Mouse (Mus musculus) erythroblast, adult 5-6 weeks (primary cell): ENCODE data around the gene Abcc10. TPM values are rescaled to one million over a fixed set of nuclear protein-coding genes. Genes with fewer than 3 reads are reported as not detected.

Experiments
- ATAC-seq: replicated peaks from 2 replicates; pipeline ENCODE4 v1.8.0; 2016; ENCODE audit warnings: moderate number of reproducible peaks, mild to moderate bottlenecking, moderate TSS enrichment, inconsistent platforms; ENCODE audit not compliant: poor library complexity, low FRiP score, severe bottlenecking
- total RNA-seq, 2 experiments: library from RNA; stranded (forward) in 1 of 2; stranded (reverse) in 1 of 2; fragments of 150-400 nt in 1 of 2; fragments of 200-764, 138-1000 nt in 1 of 2; gene quantifications; 2 replicates each; pipeline versions ENCODE4 v1.2.3 to v1.2.4; 2015 to 2017; ENCODE audit warnings: low replicate concordance in 2 of 2

Abcc10 gene
- total RNA-seq, 2 experiments from 2014 or later = 0.51 to 2.5 TPM

GRCm38 (mm10) chr17:46296601-46297000, 31.6 kb downstream of the Abcc10 start:
- ATAC-seq = no peak

- no peak for ATAC-seq
These were observed 40.5 kb downstream of the Abcc10 start for GRCm38 (mm10) chr17:46287678-46288095.

GRCm38 (mm10) chr17:46285407-46285806, 42.7 kb downstream of the Abcc10 start:
- ATAC-seq = no peak

GRCm38 (mm10) chr17:46284653-46285052, 43.5 kb downstream of the Abcc10 start:
- no peak for ATAC-seq

- ATAC-seq = no peak
These were observed 44.2 kb downstream of the Abcc10 start for GRCm38 (mm10) chr17:46283911-46284310.

- no peak for ATAC-seq
These were observed 45.0 kb downstream of the Abcc10 start for GRCm38 (mm10) chr17:46283140-46283539.

GRCm38 (mm10) chr17:46282483-46283123, 45.5 kb downstream of the Abcc10 start, which contains the start of gene Tjap1:
TSS of gene Tjap1 (minus strand) at chr17:46283026.
- ATAC-seq = peak; percentile 93

GRCm38 (mm10) chr17:46278011-46278765, 50.0 kb downstream of the Abcc10 start:
- no peak for ATAC-seq

- ATAC-seq = no peak
These were observed 50.6 kb downstream of the Abcc10 start for GRCm38 (mm10) chr17:46277586-46277985.

- ATAC-seq = no peak
These were observed 52.6 kb downstream of the Abcc10 start for GRCm38 (mm10) chr17:46275506-46275905.

GRCm38 (mm10) chr17:46275034-46275433, 53.1 kb downstream of the Abcc10 start:
- no peak for ATAC-seq

GRCm38 (mm10) chr17:46274465-46274864, 53.7 kb downstream of the Abcc10 start:
- ATAC-seq = no peak

- no peak for ATAC-seq
These were observed 54.3 kb downstream of the Abcc10 start for GRCm38 (mm10) chr17:46273803-46274236.

GRCm38 (mm10) chr17:46272675-46273074, 55.5 kb downstream of the Abcc10 start:
- no peak for ATAC-seq

- no peak for ATAC-seq
These were observed 56.1 kb downstream of the Abcc10 start for GRCm38 (mm10) chr17:46272058-46272457.

GRCm38 (mm10) chr17:46269771-46270534, 58.2 kb downstream of the Abcc10 start:
- no peak for ATAC-seq

GRCm38 (mm10) chr17:46268026-46268720, 60.0 kb downstream of the Abcc10 start:
- ATAC-seq = no peak

GRCm38 (mm10) chr17:46267511-46267910, 60.6 kb downstream of the Abcc10 start:
- ATAC-seq = no peak

GRCm38 (mm10) chr17:46266986-46267385, 61.2 kb downstream of the Abcc10 start:
- no peak for ATAC-seq
